Mouse (Mus musculus) kidney, postnatal 0 days (tissue): ENCODE data around the gene Ubash3b. TPM values are rescaled to one million over a fixed set of nuclear protein-coding genes. Genes with fewer than 3 reads are reported as not detected.

Source experiments
- ATAC-seq: fragments of 200-750 bp; cut with Nextera tagmentation; replicated peaks from 2 replicates; pipeline ENCODE4 v1.8.0; 2017; ENCODE audit warnings: low read depth, moderate number of reproducible peaks, moderate TSS enrichment, moderate library complexity; ENCODE audit not compliant: low FRiP score
- DNase-seq: peaks from one replicate; pipeline ENCODE4 v3.0.0-alpha.2; 2016; ENCODE audit warnings: low spot score
- H3K27ac ChIP-seq: fragments of 300-500 bp; sonication (generic); 2 replicates; pipeline ENCODE4 v1.5.1; 2014; ENCODE audit warnings: mild to moderate bottlenecking
- H3K27me3 ChIP-seq: fragments of 300-500 bp; sonication (generic); 2 replicates; pipeline ENCODE4 v1.6.1; 2014; ENCODE audit warnings: low read length, mixed read lengths; ENCODE audit not compliant: insufficient read depth
- H3K36me3 ChIP-seq: fragments of 300-500 bp; sonication (generic); 2 replicates; pipeline ENCODE4 v1.6.1; 2014; ENCODE audit warnings: low read length, mixed read lengths; ENCODE audit not compliant: insufficient read depth
- H3K4me1 ChIP-seq: fragments of 300-500 bp; sonication (generic); replicated peaks from 2 replicates; pipeline ENCODE4 v1.6.1; 2014; ENCODE audit warnings: antibody characterized with exemption, low read length, mixed read lengths; ENCODE audit not compliant: insufficient read depth
- H3K4me2 ChIP-seq: fragments of 300-500 bp; sonication (generic); 2 replicates; pipeline ENCODE4 v1.6.1; 2014; ENCODE audit warnings: mild to moderate bottlenecking, low read length, moderate library complexity, mixed read lengths
- H3K4me3 ChIP-seq: fragments of 300-500 bp; sonication (generic); replicated peaks from 2 replicates; pipeline ENCODE4 v1.5.1; 2014; ENCODE audit warnings: low read depth, low read length
- H3K9ac ChIP-seq: fragments of 300-500 bp; sonication (generic); 2 replicates; pipeline ENCODE4 v1.6.1; 2014; ENCODE audit warnings: low read depth, low read length
- H3K9me3 ChIP-seq: fragments of 300-500 bp; sonication (generic); replicated peaks from 2 replicates; pipeline ENCODE4 v1.6.1; 2016; ENCODE audit warnings: low read length, inconsistent platforms, mixed read lengths
- CTCF ChIP-seq: IDR thresholded peaks from 2 replicates; pipeline ENCODE4 v1.5.1; 2016; ENCODE audit warnings: antibody characterized with exemption, low read depth, mild to moderate bottlenecking, moderate library complexity
- WGBS: fragments of 180-500 bp; shearing (Covaris S2); extraction: QIAGEN DNeasy Blood & Tissue Kit; methylation state at CpG from one replicate; pipeline ENCODE4 v1.1.7; 2014; 5-methylcytosine and 5-hydroxymethylcytosine counted together
- polyA plus RNA-seq: library from polyadenylated mRNA; unstranded; fragments of >200 nt; fragmentation: Nextera tagmentation; extraction: Ambion mirVana; gene quantifications from 2 replicates; pipeline ENCODE4 v1.2.1, GENCODE M21; 2015

Ubash3b gene
- polyA plus RNA-seq, 1 experiment from 2014 or later, result 7.5 TPM

GRCm38 (mm10) chr9:41141026-41141425, 20.5 kb downstream of the Ubash3b start:
- WGBS, result 73% methylated on average over 2 of the region's 2 CpGs
- no peak overlapping the region for H3K4me3 ChIP-seq
- H3K27ac ChIP-seq, result no peak overlapping the region
- no peaks in the 10 kb centered on the region for H3K36me3 ChIP-seq
- DNase-seq (no peak), ATAC-seq (no peak)
- H3K9me3 ChIP-seq, result no peaks in the 10 kb centered on the region
- no peaks in the 10 kb centered on the region for H3K27me3 ChIP-seq
- H3K4me1 ChIP-seq, result no peaks in the 10 kb centered on the region
- TF ChIP-seq CTCF, result no peak
- H3K9ac ChIP-seq, result no peak overlapping the region
- no peak overlapping the region for H3K4me2 ChIP-seq

GRCm38 (mm10) chr9:41138987-41139808, 22.3 kb downstream of the Ubash3b start:
- 75% methylated on average over 6 of the region's 6 CpGs for WGBS
- H3K27me3 ChIP-seq, result no peaks in the 10 kb centered on the region
- no peak overlapping the region for H3K9ac ChIP-seq
- H3K27ac ChIP-seq, result no peak overlapping the region
- H3K4me3 ChIP-seq, result no peak overlapping the region
- DNase-seq, result no peak
- no peaks in the 10 kb centered on the region for H3K9me3 ChIP-seq
- no peaks in the 10 kb centered on the region for H3K36me3 ChIP-seq
- no peak overlapping the region for H3K4me2 ChIP-seq
- no peaks in the 10 kb centered on the region for H3K4me1 ChIP-seq
- no peak for ATAC-seq
- no peak for TF ChIP-seq CTCF

GRCm38 (mm10) chr9:41136691-41137467, 24.6 kb downstream of the Ubash3b start:
- DNase-seq (no peak), ATAC-seq (no peak)
- Histone ChIP-seq H3K27me3 (no peaks in the 10 kb centered on the region), H3K27ac (no peak overlapping the region), H3K9me3 (no peaks in the 10 kb centered on the region), H3K36me3 (no peaks in the 10 kb centered on the region), H3K4me1 (no peaks in the 10 kb centered on the region), H3K4me2 (no peak overlapping the region), H3K4me3 (no peak overlapping the region), H3K9ac (no peak overlapping the region)
- no peak for TF ChIP-seq CTCF
- 46% methylated on average over 7 of the region's 7 CpGs for WGBS

DNA sequence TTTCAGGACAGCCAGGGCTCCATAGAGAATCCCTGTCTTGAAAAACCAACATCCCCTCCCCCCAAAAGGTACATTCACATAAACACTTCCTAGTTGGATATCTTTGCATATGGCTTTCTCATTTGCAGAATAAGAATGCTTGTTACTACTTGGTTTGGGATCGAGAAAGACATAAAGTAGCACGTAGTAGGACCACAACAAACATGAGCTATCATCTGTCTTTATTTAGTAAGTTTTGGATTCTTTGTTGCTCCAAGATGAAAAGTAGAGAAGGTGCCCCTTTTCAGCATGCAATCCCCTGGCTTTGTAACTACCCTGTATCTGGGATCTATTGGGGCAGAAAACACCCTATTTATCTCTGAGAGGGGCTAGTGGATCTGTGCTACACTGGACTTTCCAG, 25.2 kb downstream of the Ubash3b start:
- Histone ChIP-seq H3K4me3 (no peak overlapping the region), H3K9ac (no peak overlapping the region), H3K4me2 (no peak overlapping the region), H3K4me1 (no peaks in the 10 kb centered on the region), H3K36me3 (no peaks in the 10 kb centered on the region), H3K9me3 (no peaks in the 10 kb centered on the region), H3K27me3 (no peaks in the 10 kb centered on the region), H3K27ac (no peak overlapping the region)
- TF ChIP-seq CTCF, result no peak
- DNase-seq (no peak), ATAC-seq (no peak)
- 96% methylated on average over 2 of the region's 2 CpGs for WGBS

DNA sequence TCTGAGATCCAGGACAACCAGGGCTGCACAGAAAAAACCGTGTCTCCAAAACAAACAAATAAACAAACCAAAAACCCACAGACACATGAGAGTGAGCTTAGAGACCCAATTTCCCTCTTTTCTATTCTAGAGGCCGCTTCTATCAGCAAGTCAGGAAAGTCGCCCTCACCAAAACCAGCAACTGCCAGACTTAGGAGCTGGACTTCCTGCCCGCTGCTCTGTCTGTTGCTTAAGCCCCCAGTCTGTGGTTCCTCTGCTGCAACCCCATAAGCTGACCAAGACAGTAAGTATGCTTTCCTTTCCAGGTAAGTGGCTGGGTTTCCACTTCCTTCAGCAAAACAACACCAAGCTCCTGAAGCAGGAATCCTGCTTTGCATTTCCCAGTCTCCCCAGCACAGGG, 26.6 kb downstream of the Ubash3b start:
- DNase-seq (no peak), ATAC-seq (no peak)
- WGBS, result 81% methylated on average over 4 of the region's 4 CpGs
- Histone ChIP-seq H3K27ac (no peak overlapping the region), H3K36me3 (no peaks in the 10 kb centered on the region), H3K9ac (no peak overlapping the region), H3K27me3 (no peaks in the 10 kb centered on the region), H3K4me3 (no peak overlapping the region), H3K4me1 (no peaks in the 10 kb centered on the region), H3K9me3 (no peaks in the 10 kb centered on the region), H3K4me2 (no peak overlapping the region)
- no peak for TF ChIP-seq CTCF

GRCm38 (mm10) chr9:41130563-41130962, 30.9 kb downstream of the Ubash3b start:
- no peaks in the 10 kb centered on the region for H3K4me1 ChIP-seq
- no peak overlapping the region for H3K4me3 ChIP-seq
- ATAC-seq (no peak), DNase-seq (no peak)
- H3K9ac ChIP-seq, result no peak overlapping the region
- no peaks in the 10 kb centered on the region for H3K27me3 ChIP-seq
- H3K4me2 ChIP-seq, result no peak overlapping the region
- H3K36me3 ChIP-seq, result no peaks in the 10 kb centered on the region
- WGBS, result 89% methylated on average over 8 of the region's 8 CpGs
- TF ChIP-seq CTCF, result no peak
- H3K27ac ChIP-seq, result no peak overlapping the region
- H3K9me3 ChIP-seq, result no peaks in the 10 kb centered on the region
